Mouse (Mus musculus) neural tube, embryonic 15.5 days (tissue): ENCODE data around the gene Cd44. TPM values are rescaled to one million over a fixed set of nuclear protein-coding genes. Genes with fewer than 3 reads are reported as not detected.

Experiments used
- ATAC-seq: fragments of 200-750 bp; cut with Nextera tagmentation; 2 replicates; pipeline ENCODE4 v1.8.0; 2017; ENCODE audit warnings: mild to moderate bottlenecking, moderate TSS enrichment, moderate library complexity; ENCODE audit not compliant: low FRiP score
- H3K27ac ChIP-seq: fragments of 300-500 bp; sonication (generic); replicated peaks from 2 replicates; pipeline ENCODE4 v1.5.1; 2015; ENCODE audit warnings: mild to moderate bottlenecking, inconsistent platforms
- H3K27me3 ChIP-seq: fragments of 300-500 bp; sonication (generic); replicated peaks from 2 replicates; pipeline ENCODE4 v1.6.1; 2015; ENCODE audit warnings: inconsistent platforms
- H3K36me3 ChIP-seq: fragments of 300-500 bp; sonication (generic); 2 replicates; pipeline ENCODE4 v1.6.1; 2015; ENCODE audit warnings: inconsistent platforms
- H3K4me1 ChIP-seq: fragments of 300-500 bp; sonication (generic); 2 replicates; pipeline ENCODE4 v1.6.1; 2015; ENCODE audit warnings: inconsistent platforms
- H3K4me2 ChIP-seq: fragments of 300-500 bp; sonication (generic); 2 replicates; pipeline ENCODE4 v1.6.1; 2015; ENCODE audit warnings: inconsistent platforms, mild to moderate bottlenecking, moderate library complexity
- H3K4me3 ChIP-seq: fragments of 300-500 bp; sonication (generic); replicated peaks from 2 replicates; pipeline ENCODE4 v1.5.1; 2015; ENCODE audit warnings: mild to moderate bottlenecking, inconsistent platforms
- H3K9ac ChIP-seq: fragments of 300-500 bp; sonication (generic); replicated peaks from 2 replicates; pipeline ENCODE4 v1.6.1; 2015; ENCODE audit warnings: mild to moderate bottlenecking, inconsistent platforms
- H3K9me3 ChIP-seq: fragments of 300-500 bp; sonication (generic); replicated peaks from 2 replicates; pipeline ENCODE4 v1.6.1; 2016; ENCODE audit warnings: inconsistent platforms
- WGBS: fragments of 180-500 bp; shearing (Covaris S2); methylation state at CpG from one replicate; pipeline ENCODE4 v1.1.7; 2015; ENCODE audit warnings: mixed read lengths; 5-methylcytosine and 5-hydroxymethylcytosine counted together
- polyA plus RNA-seq: library from polyadenylated mRNA; unstranded; fragments of >200 nt; fragmentation: Nextera tagmentation; extraction: Ambion mirVana; gene quantifications from 2 replicates; pipeline ENCODE4 v1.2.1, GENCODE M21; 2015

Cd44 gene
- polyA plus RNA-seq, 1 experiment from 2014 or later: 6.9 TPM

DNA sequence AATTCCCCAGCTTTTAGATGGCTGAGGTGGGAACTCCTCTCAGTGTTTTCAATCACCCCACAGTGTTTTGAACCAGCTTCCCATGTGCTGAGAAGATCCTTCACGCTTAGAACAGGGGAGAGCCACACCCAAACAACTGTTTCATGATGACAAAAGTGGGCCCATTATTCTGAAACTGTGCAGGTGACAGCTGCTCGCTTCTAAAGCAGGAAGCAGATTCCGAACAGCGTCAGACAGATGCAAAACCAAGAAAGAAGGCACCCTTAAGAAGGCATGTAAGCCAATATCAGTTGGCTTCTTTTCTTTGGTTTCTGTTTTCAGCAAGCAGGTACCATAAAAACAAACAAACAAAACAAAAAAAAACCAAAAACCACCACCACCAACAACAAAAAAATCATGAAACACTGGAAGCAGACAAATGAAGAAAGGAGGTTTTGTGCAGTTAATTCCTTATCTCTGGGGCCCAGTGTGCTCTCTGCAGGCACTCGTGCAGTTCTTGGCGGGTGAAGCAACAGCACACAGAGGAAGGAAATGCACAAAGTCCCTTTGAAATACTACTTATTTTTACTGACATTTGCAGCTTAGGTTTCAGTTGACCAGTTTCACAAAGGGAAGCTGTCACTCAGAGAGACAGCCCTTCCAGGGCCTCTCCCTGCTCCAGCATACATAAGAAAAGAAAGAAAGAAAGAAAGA is 33.9 kb downstream of the Cd44 start:
- Histone ChIP-seq H3K27me3 (no peaks in the 10 kb centered on the region), H3K4me3 (no peak overlapping the region), H3K36me3 (no peaks in the 10 kb centered on the region), H3K9ac (no peak overlapping the region), H3K4me2 (no peak overlapping the region), H3K27ac (no peak overlapping the region), H3K9me3 (no peaks in the 10 kb centered on the region), H3K4me1 (no peaks in the 10 kb centered on the region)
- no peak for ATAC-seq
- WGBS: 61% methylated on average over 6 of the region's 6 CpGs

DNA sequence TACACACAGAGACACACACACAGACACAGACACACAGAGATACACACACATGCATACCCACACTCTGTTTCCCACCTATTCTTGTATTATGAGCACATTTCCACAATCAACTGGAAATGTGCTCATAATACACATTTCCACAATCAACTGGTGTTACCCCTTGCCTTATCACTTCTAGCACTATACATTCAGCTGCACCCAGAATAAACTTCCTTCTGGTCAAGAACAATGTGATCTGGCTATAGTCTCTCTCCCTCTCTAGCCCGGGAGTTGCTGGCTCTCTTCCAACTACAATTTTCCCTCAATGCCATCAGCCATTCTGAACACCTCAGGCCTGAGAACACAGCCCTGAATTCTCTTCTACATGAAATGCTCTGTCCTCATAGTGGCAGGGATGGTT is 34.9 kb downstream of the Cd44 start:
- no peak overlapping the region for H3K4me2 ChIP-seq
- H3K27ac ChIP-seq: no peak overlapping the region
- no peak overlapping the region for H3K9ac ChIP-seq
- 30% methylated on average over 1 of the region's 1 CpGs for WGBS
- H3K4me3 ChIP-seq: no peak overlapping the region
- H3K9me3 ChIP-seq: no peaks in the 10 kb centered on the region
- ATAC-seq: no peak
- H3K27me3 ChIP-seq: no peaks in the 10 kb centered on the region
- H3K36me3 ChIP-seq: no peaks in the 10 kb centered on the region
- H3K4me1 ChIP-seq: no peaks in the 10 kb centered on the region

DNA sequence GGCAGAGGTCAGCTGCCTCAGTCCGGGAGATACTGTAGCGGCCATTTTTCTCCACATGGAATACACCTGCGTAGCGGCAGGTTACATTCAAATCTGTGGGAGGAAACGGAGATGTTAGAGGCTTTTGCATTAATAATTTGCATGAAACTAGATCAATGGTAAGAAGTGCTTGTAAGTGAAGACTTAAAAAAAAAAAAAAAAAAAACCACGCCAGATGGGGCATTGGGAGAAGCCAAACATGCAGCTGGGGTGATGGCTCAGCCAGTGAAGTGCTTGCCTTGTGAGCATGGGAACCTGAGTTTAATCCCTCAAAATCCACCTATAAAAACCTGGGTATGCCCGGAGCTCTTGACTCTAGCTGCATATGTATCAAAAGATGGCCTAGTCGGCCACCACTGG is 36.1 kb downstream of the Cd44 start:
- Histone ChIP-seq H3K27me3 (no peaks in the 10 kb centered on the region), H3K36me3 (no peaks in the 10 kb centered on the region), H3K27ac (no peak overlapping the region), H3K4me1 (no peaks in the 10 kb centered on the region), H3K9ac (no peak overlapping the region), H3K9me3 (no peaks in the 10 kb centered on the region), H3K4me3 (no peak overlapping the region), H3K4me2 (no peak overlapping the region)
- ATAC-seq: no peak
- WGBS: 94% methylated on average over 8 of the region's 8 CpGs

DNA sequence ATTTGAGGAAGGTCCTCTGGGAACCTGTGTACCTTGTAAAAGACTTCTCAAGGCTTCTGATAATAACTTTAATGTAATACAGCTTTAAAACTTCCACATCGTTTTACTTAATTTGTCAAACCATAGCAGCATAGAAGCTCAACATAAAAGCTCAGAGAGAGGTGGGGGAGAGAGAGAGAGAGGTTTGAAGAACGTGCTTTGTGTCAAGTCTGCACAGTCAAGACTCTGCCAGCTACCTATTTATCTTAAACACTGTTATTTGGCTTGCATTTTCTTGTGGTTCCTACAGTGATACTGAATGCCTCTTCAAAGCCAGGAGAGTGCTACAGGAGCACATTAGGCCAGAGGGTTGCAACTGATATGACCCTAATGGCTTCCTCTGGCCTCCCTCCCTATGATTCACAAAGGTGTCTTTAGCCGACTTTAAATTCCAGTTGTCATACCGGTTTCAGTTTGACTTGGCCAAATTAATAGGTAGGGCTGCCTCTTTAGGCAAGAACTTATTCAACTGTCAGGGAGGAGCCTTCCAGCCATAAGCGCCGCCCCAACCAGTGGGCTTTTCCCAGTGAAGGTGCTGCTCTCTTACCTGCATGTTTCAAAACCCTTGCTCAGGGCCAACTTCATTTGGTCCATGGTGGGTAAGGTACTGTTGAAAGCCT is 36.6 kb downstream of the Cd44 start:
- Histone ChIP-seq H3K27ac (no peak overlapping the region), H3K9ac (no peak overlapping the region), H3K4me1 (no peaks in the 10 kb centered on the region), H3K27me3 (no peaks in the 10 kb centered on the region), H3K4me3 (no peak overlapping the region), H3K4me2 (no peak overlapping the region), H3K36me3 (no peaks in the 10 kb centered on the region), H3K9me3 (no peaks in the 10 kb centered on the region)
- no peak for ATAC-seq
- 82% methylated on average over 6 of the region's 6 CpGs for WGBS

DNA sequence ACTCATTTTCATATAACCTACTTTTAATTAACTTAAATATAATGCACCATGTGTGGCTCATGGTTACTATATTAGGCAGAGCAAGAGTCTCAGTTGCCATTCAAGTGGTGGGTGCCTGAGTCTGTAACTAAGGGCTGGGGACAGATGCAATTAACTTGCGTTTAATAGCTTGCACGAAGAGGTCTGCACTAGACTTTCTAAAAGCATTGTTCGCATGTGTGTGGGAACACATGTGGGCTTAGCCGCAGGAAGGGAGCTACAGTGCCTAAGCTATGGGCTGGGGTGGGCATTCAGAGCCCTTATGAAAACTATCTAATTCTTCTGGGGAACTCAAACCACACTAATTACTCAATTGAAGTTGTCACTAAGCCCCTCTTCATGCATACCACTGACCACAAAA is 37.4 kb downstream of the Cd44 start:
- no peak for ATAC-seq
- Histone ChIP-seq H3K4me2 (no peak overlapping the region), H3K4me3 (no peak overlapping the region), H3K36me3 (no peaks in the 10 kb centered on the region), H3K27ac (no peak overlapping the region), H3K9ac (no peak overlapping the region), H3K27me3 (no peaks in the 10 kb centered on the region), H3K4me1 (no peaks in the 10 kb centered on the region), H3K9me3 (no peaks in the 10 kb centered on the region)
- WGBS: 57% methylated on average over 4 of the region's 4 CpGs

DNA sequence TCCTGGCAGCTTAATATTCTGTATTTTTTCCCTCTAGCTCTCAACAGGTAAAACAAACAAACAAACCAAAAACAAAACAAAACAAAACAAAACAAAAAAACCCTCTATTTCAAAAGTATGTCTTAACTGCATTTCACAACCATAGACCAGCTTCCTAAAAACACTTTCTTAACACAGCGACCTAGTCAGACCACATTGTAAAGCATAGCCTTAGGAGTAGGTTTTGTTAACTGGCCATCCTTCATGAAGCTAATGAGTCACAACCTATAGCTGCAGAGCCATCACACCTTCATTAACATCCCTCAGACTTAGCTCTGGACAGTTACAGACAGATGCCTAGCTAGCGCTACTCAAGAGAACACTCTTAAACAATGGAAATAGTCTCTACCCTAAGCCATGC is 37.9 kb downstream of the Cd44 start:
- Histone ChIP-seq H3K4me1 (no peaks in the 10 kb centered on the region), H3K27ac (no peak overlapping the region), H3K4me2 (no peak overlapping the region), H3K27me3 (no peaks in the 10 kb centered on the region), H3K9ac (no peak overlapping the region), H3K9me3 (no peaks in the 10 kb centered on the region), H3K4me3 (no peak overlapping the region), H3K36me3 (no peaks in the 10 kb centered on the region)
- 88% methylated on average over 2 of the region's 2 CpGs for WGBS
- ATAC-seq: no peak

DNA sequence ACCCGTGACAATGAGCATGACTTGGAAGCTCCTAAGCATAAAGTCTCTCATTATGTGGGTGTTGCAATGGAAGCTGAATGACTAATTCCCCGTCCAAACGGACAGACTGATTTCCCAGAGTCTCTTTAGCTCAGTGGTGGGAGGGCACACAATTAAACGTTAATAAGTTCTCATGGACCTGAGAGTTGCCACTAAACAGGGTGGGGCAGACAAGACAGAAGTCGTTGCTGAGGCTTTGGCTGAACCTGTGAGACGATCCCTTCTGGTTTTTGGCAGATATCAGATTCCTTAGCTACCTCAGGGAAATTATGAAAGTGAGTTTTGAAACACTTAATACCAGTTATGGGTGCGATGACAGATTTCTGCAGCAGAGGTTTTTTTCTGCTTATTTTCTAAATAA is 38.8 kb downstream of the Cd44 start:
- Histone ChIP-seq H3K9ac (no peak overlapping the region), H3K9me3 (no peaks in the 10 kb centered on the region), H3K4me3 (no peak overlapping the region), H3K27ac (no peak overlapping the region), H3K36me3 (no peaks in the 10 kb centered on the region), H3K27me3 (no peaks in the 10 kb centered on the region), H3K4me1 (no peaks in the 10 kb centered on the region), H3K4me2 (no peak overlapping the region)
- 80% methylated on average over 7 of the region's 7 CpGs for WGBS
- no peak for ATAC-seq

DNA sequence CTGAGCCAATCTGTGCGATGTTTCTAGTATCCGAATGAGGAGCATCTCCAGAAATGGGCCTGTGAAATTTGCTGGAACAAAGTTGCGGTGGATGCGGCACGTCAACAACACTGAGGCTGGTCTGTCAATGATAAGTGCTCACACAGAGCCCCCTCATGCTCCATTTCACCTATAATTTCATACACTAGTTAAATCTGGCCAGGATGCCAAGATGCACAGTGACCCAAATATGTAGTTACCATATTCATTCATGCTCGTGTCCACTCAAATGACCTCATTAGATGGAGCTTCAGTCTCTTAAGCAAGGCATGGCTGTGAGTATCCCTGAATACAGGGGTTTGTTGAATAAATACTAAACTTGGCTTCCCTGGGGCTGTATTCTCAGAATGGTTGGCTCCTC is 43.2 kb downstream of the Cd44 start:
- no peak overlapping the region for H3K4me2 ChIP-seq
- 95% methylated on average over 6 of the region's 6 CpGs for WGBS
- H3K9me3 ChIP-seq: no peaks in the 10 kb centered on the region
- H3K9ac ChIP-seq: no peak overlapping the region
- no peak overlapping the region for H3K4me3 ChIP-seq
- H3K4me1 ChIP-seq: no peaks in the 10 kb centered on the region
- no peaks in the 10 kb centered on the region for H3K36me3 ChIP-seq
- no peak overlapping the region for H3K27ac ChIP-seq
- H3K27me3 ChIP-seq: no peaks in the 10 kb centered on the region
- no peak for ATAC-seq

DNA sequence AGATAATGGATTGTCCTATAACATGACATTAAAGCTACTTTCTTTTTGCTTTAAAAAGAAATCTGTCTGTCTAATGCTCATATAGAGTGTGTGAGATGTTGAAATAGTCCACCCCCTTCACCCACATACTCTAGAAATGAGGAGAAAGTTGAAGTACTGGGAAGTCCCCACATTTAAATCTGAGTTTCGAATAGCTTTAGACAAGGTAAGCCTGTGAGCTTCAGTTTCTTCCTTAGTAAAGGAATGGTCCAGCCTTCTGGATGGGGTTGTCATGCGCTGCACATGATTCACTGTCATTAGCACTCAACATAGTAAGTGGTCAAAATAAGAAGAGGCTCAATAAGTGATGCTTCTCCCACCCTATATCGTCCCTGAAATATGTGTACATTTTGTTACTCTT is 48.2 kb downstream of the Cd44 start:
- Histone ChIP-seq H3K4me2 (no peak overlapping the region), H3K9ac (no peak overlapping the region), H3K9me3 (no peaks in the 10 kb centered on the region), H3K36me3 (no peaks in the 10 kb centered on the region), H3K4me1 (no peaks in the 10 kb centered on the region), H3K4me3 (no peak overlapping the region), H3K27me3 (no peaks in the 10 kb centered on the region), H3K27ac (no peak overlapping the region)
- ATAC-seq: no peak
- WGBS: 96% methylated on average over 3 of the region's 3 CpGs

DNA sequence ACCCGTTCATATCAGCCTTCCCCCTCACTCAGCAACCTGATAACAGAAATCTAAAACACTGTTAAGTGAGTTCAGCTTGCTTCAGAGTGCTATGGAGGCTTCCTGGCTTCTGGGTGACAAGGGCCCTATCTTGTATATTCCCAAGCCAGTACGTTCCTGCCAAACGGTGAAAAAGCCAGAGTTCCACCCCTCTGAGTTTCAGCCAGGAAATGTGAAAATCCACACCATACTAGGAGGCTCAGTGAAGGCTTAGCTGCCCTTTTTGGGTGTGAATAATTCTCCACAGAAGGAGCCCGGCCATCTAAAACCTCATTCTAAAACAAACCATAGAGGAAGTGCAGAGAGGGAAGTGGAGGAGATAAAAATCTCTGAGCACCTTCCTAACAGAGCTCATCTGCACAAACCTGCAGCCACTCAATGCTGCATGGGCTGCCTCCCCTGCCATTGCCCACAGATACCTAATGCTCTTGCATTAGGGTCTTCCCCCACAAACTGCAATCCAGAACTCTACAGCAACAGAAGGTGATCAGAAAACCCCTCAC is 49.5 kb downstream of the Cd44 start:
- no peak for ATAC-seq
- no peak overlapping the region for H3K4me2 ChIP-seq

DNA sequence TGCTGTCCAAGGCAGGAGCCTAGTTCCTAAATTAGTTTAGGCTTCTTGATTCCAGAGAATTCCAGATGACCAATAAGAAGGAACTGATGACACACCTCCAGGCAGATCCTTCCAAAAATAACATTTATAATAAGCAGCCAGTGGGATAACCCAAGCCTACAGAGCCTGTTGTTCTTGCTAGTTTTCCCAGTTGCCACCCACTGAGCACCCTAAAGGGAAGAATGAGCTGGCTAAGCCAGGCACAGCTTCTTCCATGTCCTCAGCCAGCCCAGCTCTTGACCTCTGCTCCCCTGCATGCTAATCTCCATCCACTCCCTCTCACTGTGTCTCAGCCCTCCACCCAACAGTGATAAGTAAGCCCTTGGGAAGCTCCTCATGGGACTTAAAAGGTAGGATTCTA is 51.4 kb downstream of the Cd44 start:
- Histone ChIP-seq H3K27me3 (no peaks in the 10 kb centered on the region), H3K27ac (no peak overlapping the region), H3K9me3 (no peaks in the 10 kb centered on the region), H3K4me2 (no peak overlapping the region), H3K4me3 (no peak overlapping the region), H3K4me1 (no peaks in the 10 kb centered on the region), H3K36me3 (no peaks in the 10 kb centered on the region), H3K9ac (no peak overlapping the region)
- no peak for ATAC-seq

More for the DNA sequence above, 49.5 kb downstream of the Cd44 start:
- 77% methylated on average over 4 of the region's 4 CpGs for WGBS
- Histone ChIP-seq H3K27ac (no peak overlapping the region), H3K27me3 (no peaks in the 10 kb centered on the region), H3K9me3 (no peaks in the 10 kb centered on the region), H3K4me3 (no peak overlapping the region), H3K4me1 (no peaks in the 10 kb centered on the region), H3K36me3 (no peaks in the 10 kb centered on the region), H3K9ac (no peak overlapping the region)

DNA sequence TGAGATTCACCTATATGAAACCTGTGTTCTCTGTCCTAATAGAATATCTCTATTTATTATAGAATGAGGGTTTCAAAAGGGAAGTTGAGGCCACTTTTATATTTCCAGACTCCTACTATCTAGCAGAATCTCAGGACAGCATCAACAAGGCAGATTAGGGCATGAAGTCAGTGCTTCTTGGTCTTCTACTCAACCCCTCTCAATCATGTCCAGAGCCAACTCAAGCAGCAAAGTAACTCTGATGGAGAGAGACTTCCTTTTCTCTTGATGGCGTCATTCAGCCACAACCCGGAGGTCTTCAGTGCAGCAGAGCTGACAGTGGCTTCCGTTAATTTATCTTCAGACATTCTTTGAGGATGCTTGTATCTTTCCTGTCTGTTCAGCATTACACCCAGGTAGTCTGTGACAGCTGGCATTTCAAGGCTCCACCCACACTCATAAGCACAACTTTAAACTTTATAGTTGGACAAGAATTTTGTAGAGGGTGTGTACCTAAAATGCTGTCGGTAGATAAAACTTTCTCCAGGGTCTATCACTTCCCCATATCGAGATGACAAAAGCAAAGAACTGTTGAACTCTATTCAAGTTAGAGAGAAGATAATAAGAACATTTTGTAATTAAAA is 52.5 kb downstream of the Cd44 start:
- 93% methylated on average over 5 of the region's 5 CpGs for WGBS

More for the DNA sequence above, 52.5 kb downstream of the Cd44 start:
- H3K36me3 ChIP-seq: no peaks in the 10 kb centered on the region
- ATAC-seq: no peak
- H3K4me3 ChIP-seq: no peak overlapping the region
- H3K4me2 ChIP-seq: no peak overlapping the region
- no peaks in the 10 kb centered on the region for H3K4me1 ChIP-seq
- H3K9me3 ChIP-seq: no peaks in the 10 kb centered on the region
- no peak overlapping the region for H3K9ac ChIP-seq
- H3K27me3 ChIP-seq: no peaks in the 10 kb centered on the region
- H3K27ac ChIP-seq: no peak overlapping the region
